Mouse (Mus musculus): Measurements from ENCODE around the gene Sla2. TPM values are rescaled to one million over a fixed set of nuclear protein-coding genes. Genes with fewer than 3 reads are reported as not detected.
A peak's percentile ranks its signal among the peaks of the same experiment; 100 is the strongest.
"Not testable (repeated sequence)": the region's sequence is repeated elsewhere in the genome, so short reads cannot be mapped to it uniquely, and the experiment has no call there.

Gene Sla2
- polyA plus RNA-seq, 1 experiment from 2014 or later, result 0.17 TPM

DNA sequence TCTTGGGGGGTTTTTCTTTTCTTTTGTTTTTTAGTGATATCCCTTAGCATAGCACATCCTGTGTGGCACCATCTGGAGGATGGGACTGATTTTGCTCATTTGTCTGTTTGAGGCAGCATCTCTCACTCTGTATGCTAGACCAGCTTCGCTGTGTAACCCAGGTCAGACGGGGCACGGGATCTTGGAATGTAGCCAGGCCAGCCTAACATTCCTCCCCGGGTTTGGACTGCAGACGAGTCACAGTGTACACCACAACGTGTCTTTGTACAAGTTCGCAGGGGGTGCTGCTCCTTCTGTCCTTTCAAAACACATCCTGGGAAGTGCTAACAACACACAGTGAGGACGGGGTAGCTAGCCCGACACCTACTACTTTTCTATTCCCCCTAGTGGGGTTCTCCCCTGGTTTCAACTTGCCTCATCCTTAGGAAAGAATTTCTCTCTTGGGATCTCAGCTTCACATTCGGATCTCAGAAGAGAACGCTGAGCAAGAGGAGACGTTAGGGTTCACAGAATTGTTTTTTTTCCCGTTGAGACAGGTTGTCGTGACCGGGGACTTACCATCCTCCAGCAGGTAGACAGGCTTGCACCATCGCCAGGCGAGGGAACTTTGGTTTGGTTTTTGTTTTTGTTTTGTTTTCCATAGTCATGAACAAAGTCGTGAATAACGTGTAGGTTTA lies 24.8 kb downstream of the Sla2 start:
- peak overlapping the region; percentile 70 for H3K9ac ChIP-seq
- no peak; the same call in 1 of the 2 replicates for ATAC-seq (ENCODE audit: low FRiP score, low read depth)
- peak overlapping the region; percentile 72 for H3K4me2 ChIP-seq
- H3K36me3 ChIP-seq, result peaks cover 17% of the 10 kb centered on the region
- no peaks in the 10 kb centered on the region for H3K9me3 ChIP-seq
- peaks cover 28% of the 10 kb centered on the region for H3K4me1 ChIP-seq (replicated peaks)
- WGBS, result under 1% methylated on average over 19 of the region's 19 CpGs
- H3K27ac ChIP-seq (replicated peaks), result peak overlapping the region; percentile 90
- H3K27me3 ChIP-seq, result no peaks in the 10 kb centered on the region
- peak overlapping the region; percentile 86 for H3K4me3 ChIP-seq

DNA sequence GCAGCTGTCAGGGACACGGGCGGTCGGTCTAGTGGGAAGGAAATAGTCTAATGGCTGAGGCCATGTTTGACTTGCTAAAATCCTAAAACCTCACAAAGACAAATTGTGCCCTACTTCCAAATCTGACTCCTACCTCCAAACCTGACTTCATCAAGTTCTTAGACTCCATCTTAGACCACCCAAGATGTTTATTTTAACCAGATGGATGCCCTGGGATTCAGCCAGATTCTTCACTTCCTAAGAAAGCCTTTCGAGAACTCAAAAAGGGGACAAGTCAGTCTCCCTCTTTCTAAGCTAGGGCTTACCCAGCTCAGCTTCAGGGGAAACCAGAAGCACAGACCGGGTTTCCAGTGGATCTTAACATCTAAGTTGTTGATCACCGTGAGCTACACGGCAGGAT lies 28.3 kb downstream of the Sla2 start:
- WGBS, result 80% methylated on average over 7 of the region's 7 CpGs
- Histone ChIP-seq H3K4me1 (replicated peaks) (peaks cover 18% of the 10 kb centered on the region), H3K9ac (no peak overlapping the region), H3K4me2 (no peak overlapping the region), H3K9me3 (no peaks in the 10 kb centered on the region), H3K36me3 (peaks cover 7% of the 10 kb centered on the region; the same call in 1 of the 2 replicates), H3K27ac (replicated peaks) (no peak overlapping the region), H3K4me3 (no peak overlapping the region), H3K27me3 (no peaks in the 10 kb centered on the region)
- ATAC-seq (ENCODE audit: low FRiP score, low read depth), result no peak

DNA sequence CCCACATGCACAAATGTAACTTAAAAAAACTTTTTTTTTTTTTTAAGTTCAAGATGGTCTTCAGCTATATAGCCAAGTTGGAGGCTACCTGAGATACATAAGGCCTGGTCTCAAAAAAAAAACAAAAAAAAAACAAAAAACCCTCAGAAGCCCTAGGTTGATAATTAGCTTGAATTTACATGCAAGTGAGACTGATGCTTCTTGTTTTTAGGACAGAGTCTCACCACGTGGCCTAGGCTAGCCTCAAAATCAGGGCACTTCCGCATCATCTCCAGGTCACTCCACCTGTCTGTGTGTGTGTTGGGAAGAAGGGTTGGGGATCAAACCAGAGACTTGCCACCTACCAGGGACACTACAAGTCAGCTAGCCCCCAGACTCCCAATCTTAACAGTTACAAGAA lies 29.2 kb downstream of the Sla2 start, which contains the start of gene 4930518I15Rik:
4930518I15Rik (minus strand) TSS at position 112 of the 400 bp plus-strand sequence.
- Histone ChIP-seq H3K36me3 (peaks cover 7% of the 10 kb centered on the region; the same call in 1 of the 2 replicates), H3K9ac (no peak within 1 kb of the TSS), H3K9me3 (no peaks in the 10 kb centered on the region), H3K27ac (replicated peaks) (no peak within 1 kb of the TSS), H3K27me3 (no peaks in the 10 kb centered on the region), H3K4me2 (no peak within 1 kb of the TSS), H3K4me1 (replicated peaks) (peaks cover 16% of the 10 kb centered on the region), H3K4me3 (no peak within 1 kb of the TSS)
- 86% methylated on average over 2 of the region's 2 CpGs for WGBS
- ATAC-seq (ENCODE audit: low FRiP score, low read depth), result no peak

DNA sequence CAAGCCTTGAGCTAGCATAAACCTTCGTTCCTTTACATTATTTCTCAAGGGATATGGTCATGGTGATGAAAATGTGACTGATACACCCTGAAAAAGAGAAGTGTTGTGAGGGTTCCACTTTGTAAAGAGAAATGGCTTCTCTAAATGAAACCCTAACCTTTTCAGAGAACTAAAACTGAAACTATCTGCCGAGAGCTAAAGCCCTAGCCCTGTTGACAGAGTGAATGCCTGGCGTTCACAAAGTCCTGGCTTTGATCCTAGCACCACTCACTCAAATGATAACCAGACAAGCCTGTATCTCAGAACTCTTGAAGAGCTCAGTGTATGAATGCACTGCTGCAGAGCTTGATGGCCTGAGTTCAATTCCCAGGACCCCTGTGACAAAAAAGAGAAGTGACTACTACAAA lies 29.6 kb downstream of the Sla2 start:
- H3K9ac ChIP-seq, result no peak overlapping the region
- H3K4me2 ChIP-seq, result no peak overlapping the region
- no peaks in the 10 kb centered on the region for H3K9me3 ChIP-seq
- H3K36me3 ChIP-seq, result peaks cover 7% of the 10 kb centered on the region; the same call in 1 of the 2 replicates
- peaks cover 16% of the 10 kb centered on the region for H3K4me1 ChIP-seq (replicated peaks)
- no peak for ATAC-seq (ENCODE audit: low FRiP score, low read depth)
- 82% methylated on average over 3 of the region's 3 CpGs for WGBS
- H3K27ac ChIP-seq (replicated peaks), result no peak overlapping the region
- H3K27me3 ChIP-seq, result no peaks in the 10 kb centered on the region
- no peak overlapping the region for H3K4me3 ChIP-seq

DNA sequence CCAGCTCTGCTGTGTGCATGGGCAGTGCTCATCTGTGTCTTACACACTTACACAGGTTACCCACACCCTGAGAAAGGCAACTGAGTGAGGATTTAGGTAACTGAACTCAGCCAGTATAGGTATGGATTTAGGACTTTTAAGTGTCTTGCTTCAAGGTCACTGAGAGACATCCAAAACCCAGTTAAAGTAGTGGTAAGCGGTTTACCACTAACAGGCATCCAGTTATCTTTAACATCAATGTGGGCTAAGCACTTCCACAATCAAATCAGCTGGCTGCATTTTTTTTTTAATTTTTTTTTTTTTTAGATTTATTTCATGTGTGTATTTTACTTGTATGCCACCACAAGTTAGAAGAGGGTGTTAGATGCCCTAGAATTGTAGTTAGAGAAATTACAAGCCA lies 30.7 kb downstream of the Sla2 start:
- ATAC-seq (ENCODE audit: low FRiP score, low read depth), result no peak
- H3K36me3 ChIP-seq, result peaks cover 7% of the 10 kb centered on the region; the same call in 1 of the 2 replicates
- H3K9ac ChIP-seq, result no peak overlapping the region
- H3K4me1 ChIP-seq (replicated peaks), result peaks cover 8% of the 10 kb centered on the region
- H3K9me3 ChIP-seq, result no peaks in the 10 kb centered on the region
- no peak overlapping the region for H3K27ac ChIP-seq (replicated peaks)
- H3K4me2 ChIP-seq, result no peak overlapping the region
- H3K27me3 ChIP-seq, result no peaks in the 10 kb centered on the region
- H3K4me3 ChIP-seq, result no peak overlapping the region
- 95% methylated on average over 1 of the region's 1 CpGs for WGBS

DNA sequence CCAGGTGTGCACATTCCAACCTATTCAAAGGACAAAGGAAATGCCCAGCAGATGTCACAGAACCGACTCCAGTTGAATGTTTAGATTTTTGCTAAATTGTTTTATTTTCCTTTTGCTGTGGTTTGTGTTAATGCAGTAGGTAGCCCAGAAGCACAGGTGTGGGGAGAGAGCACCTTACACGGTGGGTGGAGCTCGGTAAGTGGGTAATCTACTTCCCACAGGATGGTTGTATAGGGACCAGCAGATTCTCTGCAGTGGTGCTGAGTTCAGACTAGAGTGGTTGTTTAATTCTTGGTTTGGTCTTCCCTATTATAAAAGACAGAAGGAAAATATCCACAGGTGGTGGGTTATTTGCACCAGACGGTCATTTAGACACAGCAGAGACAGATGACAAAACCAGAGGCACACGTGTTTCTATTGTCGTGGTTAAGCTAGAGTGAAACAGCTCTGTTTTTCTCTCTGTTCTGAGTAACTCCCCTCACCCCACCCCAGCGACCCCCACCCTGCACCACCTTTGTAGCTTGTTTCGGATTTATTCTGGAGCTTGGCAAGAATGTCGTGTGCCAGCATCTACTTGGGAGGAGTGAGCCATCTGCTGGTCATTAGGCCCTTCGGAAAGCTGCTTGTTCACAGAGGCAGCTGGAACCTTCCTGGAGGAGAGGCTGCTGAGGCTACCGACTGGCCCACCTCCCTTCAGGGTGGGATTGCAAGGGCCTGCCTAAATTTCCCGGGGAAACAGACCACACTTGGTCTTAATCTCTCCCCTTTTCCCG lies 32.8 kb downstream of the Sla2 start:
- 45% methylated on average over 13 of the region's 13 CpGs for WGBS
- H3K4me3 ChIP-seq; H3K4me2 ChIP-seq; H3K9ac ChIP-seq; H3K9me3 ChIP-seq; H3K27me3 ChIP-seq; H3K4me1 ChIP-seq (replicated peaks); H3K36me3 ChIP-seq; H3K27ac ChIP-seq (replicated peaks): not testable (repeated sequence)
- 0 out of 2 replicates have a peak, but pooled peaks have one; percentile 19 for ATAC-seq (ENCODE audit: low FRiP score, low read depth)

DNA sequence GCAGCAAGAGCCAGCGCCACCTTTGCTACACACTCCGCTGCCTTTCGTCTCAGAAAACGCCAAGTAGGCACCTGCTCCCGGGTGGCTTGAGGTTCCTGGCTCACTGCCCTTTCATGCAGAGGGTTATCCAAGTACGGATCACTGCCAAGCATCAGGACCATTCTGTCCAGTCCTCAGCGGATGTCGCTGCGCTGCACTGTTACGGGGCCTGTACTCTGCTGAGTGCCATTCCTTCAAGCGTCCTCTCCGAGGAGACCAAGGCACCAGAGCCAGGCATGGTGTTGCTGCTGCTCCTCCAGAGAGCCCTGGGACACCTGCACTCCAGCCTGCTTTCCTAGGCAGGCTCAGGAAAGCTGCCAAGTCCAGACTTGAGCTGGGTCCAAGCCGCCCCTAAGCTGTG lies 33.4 kb downstream of the Sla2 start:
- ATAC-seq (ENCODE audit: low FRiP score, low read depth), result peak; percentile 56; the same call in 1 of the 2 replicates
- 58% methylated on average over 8 of the region's 13 CpGs for WGBS
- H3K27ac ChIP-seq (replicated peaks); H3K36me3 ChIP-seq; H3K4me2 ChIP-seq; H3K27me3 ChIP-seq; H3K9ac ChIP-seq; H3K9me3 ChIP-seq; H3K4me1 ChIP-seq (replicated peaks); H3K4me3 ChIP-seq: not testable (repeated sequence)

DNA sequence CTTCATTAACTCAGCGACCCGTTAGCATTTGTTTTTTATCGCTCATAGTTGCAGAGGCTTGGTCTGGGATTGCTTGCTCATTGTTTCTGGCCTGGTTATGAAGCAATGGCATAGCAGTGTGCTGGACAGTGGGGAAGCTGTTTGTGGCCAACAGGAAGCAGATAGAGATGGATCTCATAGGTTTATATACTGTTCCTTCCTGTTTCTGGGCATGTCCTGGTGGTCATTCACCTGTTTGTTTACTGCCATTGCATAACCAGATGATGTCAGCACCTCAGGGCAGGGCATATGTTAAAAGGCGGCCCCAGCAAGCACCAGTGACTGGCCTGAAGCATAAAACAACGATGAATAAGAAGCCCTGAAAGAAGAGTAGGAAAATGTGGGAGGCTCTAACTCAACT lies 36.5 kb downstream of the Sla2 start:
- ATAC-seq (ENCODE audit: low FRiP score, low read depth), result no peak
- H3K27ac ChIP-seq (replicated peaks), result no peak overlapping the region
- H3K4me2 ChIP-seq, result no peak overlapping the region
- WGBS, result 90% methylated on average over 5 of the region's 5 CpGs
- no peak overlapping the region for H3K4me3 ChIP-seq
- H3K27me3 ChIP-seq, result no peaks in the 10 kb centered on the region
- H3K9ac ChIP-seq, result no peak overlapping the region
- H3K9me3 ChIP-seq, result no peaks in the 10 kb centered on the region
- H3K4me1 ChIP-seq (replicated peaks), result peaks cover 8% of the 10 kb centered on the region; the same call in 1 of the 2 replicates
- no peaks in the 10 kb centered on the region for H3K36me3 ChIP-seq

DNA sequence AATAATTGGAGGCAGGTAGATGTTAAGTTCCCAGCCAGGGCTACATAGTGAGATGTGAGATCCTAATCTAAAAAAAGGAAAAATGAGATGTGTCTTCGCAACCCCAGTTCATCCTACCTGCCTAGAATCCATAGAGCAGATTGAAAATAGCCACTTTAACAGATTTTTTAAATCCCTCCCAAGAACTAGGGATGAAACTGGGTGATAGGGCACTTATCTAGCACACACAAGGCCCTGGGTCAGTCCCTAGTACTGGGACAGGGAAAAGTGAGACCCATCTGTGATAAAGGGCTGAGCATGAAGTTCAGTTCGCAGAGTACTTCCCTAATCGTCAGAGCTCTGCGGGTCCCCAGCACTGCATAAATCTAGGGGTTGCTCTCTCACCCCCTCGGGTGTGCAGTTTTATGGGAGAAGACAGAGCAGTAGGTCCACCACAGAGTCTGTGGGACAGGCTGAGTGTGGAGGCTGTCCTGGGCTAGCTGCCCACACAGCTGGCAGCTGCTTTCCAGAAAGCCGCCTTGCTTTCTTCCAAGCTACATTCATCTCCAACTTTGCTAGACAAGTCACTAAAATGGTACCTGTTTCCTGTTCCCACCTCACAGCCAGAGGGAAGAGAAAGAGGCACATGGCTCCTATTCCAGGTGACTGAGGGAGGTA lies 38.3 kb downstream of the Sla2 start:
- H3K9ac ChIP-seq, result no peak overlapping the region
- H3K4me1 ChIP-seq (replicated peaks), result peaks cover 21% of the 10 kb centered on the region
- no peak overlapping the region for H3K27ac ChIP-seq (replicated peaks)
- no peaks in the 10 kb centered on the region for H3K9me3 ChIP-seq
- no peaks in the 10 kb centered on the region for H3K27me3 ChIP-seq
- no peak overlapping the region for H3K4me2 ChIP-seq
- WGBS, result 85% methylated on average over 6 of the region's 6 CpGs
- no peak for ATAC-seq (ENCODE audit: low FRiP score, low read depth)
- H3K36me3 ChIP-seq, result no peaks in the 10 kb centered on the region
- H3K4me3 ChIP-seq, result no peak overlapping the region

DNA sequence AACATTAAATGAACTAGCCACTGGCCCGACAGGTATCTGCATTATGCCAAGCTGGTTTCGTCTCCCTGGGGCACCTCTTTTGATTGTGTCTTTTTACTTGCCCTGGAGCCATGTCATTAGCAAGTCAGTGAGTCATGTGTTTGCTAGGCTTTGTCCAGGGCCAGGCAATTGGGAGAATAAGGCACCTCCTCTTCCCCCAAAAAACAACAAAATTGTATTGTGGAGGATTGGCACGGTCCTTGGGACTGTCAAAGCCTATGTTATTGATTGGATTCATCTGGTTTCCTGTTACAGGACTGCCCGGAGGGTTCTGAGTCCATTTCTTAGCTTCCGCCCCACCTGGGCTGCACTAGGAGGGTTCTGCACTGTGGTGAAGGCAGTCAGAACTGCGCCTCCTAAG lies 39.3 kb downstream of the Sla2 start:
- Histone ChIP-seq H3K9ac (no peak overlapping the region), H3K27ac (replicated peaks) (no peak overlapping the region), H3K9me3 (no peaks in the 10 kb centered on the region), H3K27me3 (no peaks in the 10 kb centered on the region), H3K36me3 (no peaks in the 10 kb centered on the region), H3K4me1 (replicated peaks) (peaks cover 29% of the 10 kb centered on the region), H3K4me2 (no peak overlapping the region), H3K4me3 (no peak overlapping the region)
- WGBS, result 54% methylated on average over 6 of the region's 6 CpGs
- no peak for ATAC-seq (ENCODE audit: low FRiP score, low read depth)

DNA sequence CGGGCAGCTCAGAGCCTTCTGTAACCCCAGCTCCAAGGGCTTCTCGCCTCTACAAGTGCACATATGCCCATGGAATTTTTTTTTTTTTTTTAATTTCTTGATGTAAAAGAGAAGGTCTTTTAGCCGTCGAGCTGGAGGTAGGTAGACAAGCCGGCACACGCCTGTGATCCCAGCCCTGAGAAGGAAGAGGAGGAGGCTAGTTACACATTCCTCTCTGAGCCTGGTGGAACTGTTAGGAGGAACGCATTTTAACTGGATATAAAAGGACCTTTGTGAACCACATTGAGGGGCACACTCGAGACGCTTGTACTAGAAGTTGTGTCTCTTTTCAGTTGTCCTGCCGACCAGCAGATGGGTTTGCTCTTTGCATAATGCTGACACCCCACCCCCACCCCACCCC lies 42.3 kb downstream of the Sla2 start:
- Histone ChIP-seq H3K27ac (replicated peaks) (no peak overlapping the region), H3K9ac (no peak overlapping the region), H3K9me3 (no peaks in the 10 kb centered on the region), H3K4me1 (replicated peaks) (peaks cover 59% of the 10 kb centered on the region), H3K4me2 (no peak overlapping the region), H3K36me3 (no peaks in the 10 kb centered on the region), H3K27me3 (peaks cover 15% of the 10 kb centered on the region), H3K4me3 (no peak overlapping the region)
- ATAC-seq (ENCODE audit: low FRiP score, low read depth), result no peak
- 35% methylated on average over 10 of the region's 10 CpGs for WGBS

DNA sequence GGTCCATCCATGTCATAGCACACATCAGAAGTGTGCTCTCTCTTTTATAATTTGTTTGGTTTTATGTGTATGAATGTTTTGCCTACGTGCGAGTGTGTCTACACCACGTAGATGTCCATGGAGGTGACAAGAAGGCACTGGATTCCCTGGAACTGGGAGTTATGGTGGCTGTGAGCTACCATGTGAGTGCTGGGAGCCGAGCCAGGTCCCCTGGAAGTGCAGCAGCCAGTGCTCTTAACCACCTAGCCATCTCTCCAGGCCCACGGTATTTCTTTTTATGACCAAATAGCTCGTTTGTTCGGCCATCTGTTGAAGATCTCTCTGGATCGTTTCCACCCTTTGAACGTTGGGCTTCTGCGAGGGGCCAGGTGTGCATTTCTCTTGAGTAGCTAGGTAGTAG lies 43.7 kb downstream of the Sla2 start:
- peaks cover 61% of the 10 kb centered on the region for H3K4me1 ChIP-seq (replicated peaks)
- no peaks in the 10 kb centered on the region for H3K9me3 ChIP-seq
- H3K4me2 ChIP-seq, result no peak overlapping the region
- WGBS, result 75% methylated on average over 10 of the region's 10 CpGs
- H3K27ac ChIP-seq (replicated peaks), result no peak overlapping the region
- H3K36me3 ChIP-seq, result no peaks in the 10 kb centered on the region
- ATAC-seq (ENCODE audit: low FRiP score, low read depth), result no peak
- H3K9ac ChIP-seq, result no peak overlapping the region
- H3K4me3 ChIP-seq, result no peak overlapping the region
- H3K27me3 ChIP-seq, result peaks cover 15% of the 10 kb centered on the region
